Mouse (Mus musculus): Measurements from ENCODE around the gene Armc9. TPM values are rescaled to one million over a fixed set of nuclear protein-coding genes. Genes with fewer than 3 reads are reported as not detected.

The Armc9 gene
- total RNA-seq, 2 experiments from 2014 or later: 6.4 to 7.2 TPM

GRCm38 (mm10) chr1:86309270-86309833, 154.8 kb downstream of the Armc9 start:
- no peak for DNase-seq (ENCODE audit: low spot score in 2 of 2)

GRCm38 (mm10) chr1:86310536-86311310, 156.1 kb downstream of the Armc9 start:
- DNase-seq (ENCODE audit: low spot score in 2 of 2): no peak

GRCm38 (mm10) chr1:86311467-86312005, 157.0 kb downstream of the Armc9 start:
- DNase-seq (ENCODE audit: low spot score in 2 of 2): no peak

GRCm38 (mm10) chr1:86312269-86312668, 157.7 kb downstream of the Armc9 start:
- no peak for DNase-seq (ENCODE audit: low spot score in 2 of 2)

GRCm38 (mm10) chr1:86313096-86313771, 158.7 kb downstream of the Armc9 start:
- DNase-seq (ENCODE audit: low spot score in 2 of 2): no peak

- peak in 1 of 2 experiments; percentile 36 for DNase-seq (ENCODE audit: low spot score in 2 of 2)
These were observed 159.2 kb downstream of the Armc9 start for GRCm38 (mm10) chr1:86313772-86314125.

GRCm38 (mm10) chr1:86320822-86321413, 166.3 kb downstream of the Armc9 start:
- no peak for DNase-seq (ENCODE audit: low spot score in 2 of 2)

Other genes starting within 250 kb of the Armc9 start
- gene 4933407L21Rik, start 226.3 kb upstream of the Armc9 start, total RNA-seq (2021): not detected
- gene Gpr55, start 193.8 kb upstream of the Armc9 start, total RNA-seq (2021): 1 to 10 TPM; 3.7 to 6.6 TPM
- gene Spata3, start 138.0 kb upstream of the Armc9 start, total RNA-seq (2021): not detected
- gene 2810459M11Rik, start 108.9 kb upstream of the Armc9 start, total RNA-seq (2021): under 1 TPM in 1 of 2 experiments, not detected in 1; 0.13 TPM
- gene Psmd1, start 90.4 kb upstream of the Armc9 start, total RNA-seq (2021): 100 to 1,000 TPM; 120 to 121 TPM
- gene Htr2b, start 42.8 kb upstream of the Armc9 start, total RNA-seq (2021): under 1 TPM; 0.20 to 0.22 TPM
- gene Gm21972, start 21.1 kb upstream of the Armc9 start, total RNA-seq (2021): 1 to 10 TPM; 2.4 to 4.0 TPM
- under 1 TPM in 1 of 2 experiments, not detected in 1; 0.54 TPM for gene B3gnt7, start 148.1 kb downstream of the Armc9 start, total RNA-seq (2021)
- gene Ncl, start 204.6 kb downstream of the Armc9 start, total RNA-seq (2021): 100 to 1,000 TPM; 158 to 212 TPM

All from adrenal gland, adult 18-20 months (tissue).